1 mouse cellular context compared by ENCODE assay signal in genomic region chr9:50776162-50776760, GRCm38 (mm10).
TF ChIP-seq lines count a peak whose summit lies in the region.

No protein-coding gene starts in this region.

TF ChIP-seq in ES-E14, 5 proteins besides CTCF, POLR2A, EP300 and RAD21:
- no peak for TF ChIP-seq MAFK (IDR thresholded peaks at IDR 0.05; ENCODE audit: insufficient read depth, low read depth, low read length)
- no peak for TF ChIP-seq ZC3H11A (IDR thresholded peaks at IDR 0.05; ENCODE audit: borderline replicate concordance, low read depth, low read length)
- TF ChIP-seq ZNF384 (IDR thresholded peaks at IDR 0.05; ENCODE audit: low read depth, low read length): no peak
- TF ChIP-seq CHD2 (IDR thresholded peaks at IDR 0.05; ENCODE audit: low read depth, low read length): no peak
- TF ChIP-seq HCFC1 (IDR thresholded peaks at IDR 0.05; ENCODE audit: borderline replicate concordance, insufficient read depth, low read length): no peak
